Mouse (Mus musculus) midbrain, embryonic 10.5 days (tissue): ENCODE data around the gene Gm5136. TPM values are rescaled to one million over a fixed set of nuclear protein-coding genes. Genes with fewer than 3 reads are reported as not detected.

Experiments used
- DNase-seq: peaks from one replicate; pipeline ENCODE4 v3.0.0-alpha.2; 2017; ENCODE audit warnings: low spot score
- H3K27ac ChIP-seq: fragments of 300-500 bp; sonication (generic); replicated peaks from 2 replicates; pipeline ENCODE4 v1.5.1; 2016; ENCODE audit warnings: mild to moderate bottlenecking
- H3K27me3 ChIP-seq: fragments of 300-500 bp; sonication (generic); 2 replicates; pipeline ENCODE4 v1.6.1; 2016; ENCODE audit warnings: low read depth, mild to moderate bottlenecking; ENCODE audit not compliant: poor library complexity, severe bottlenecking
- H3K36me3 ChIP-seq: fragments of 300-500 bp; sonication (generic); 2 replicates; pipeline ENCODE4 v1.6.1; 2016; ENCODE audit warnings: mild to moderate bottlenecking, moderate library complexity
- H3K4me1 ChIP-seq: fragments of 300-500 bp; sonication (generic); 2 replicates; pipeline ENCODE4 v1.6.1; 2016
- H3K4me3 ChIP-seq: fragments of 300-500 bp; sonication (generic); 2 replicates; pipeline ENCODE4 v1.5.1; 2016; ENCODE audit warnings: mild to moderate bottlenecking, moderate library complexity
- H3K9me3 ChIP-seq: fragments of 300-500 bp; sonication (generic); replicated peaks from 2 replicates; pipeline ENCODE4 v1.6.1; 2016; ENCODE audit warnings: mild to moderate bottlenecking
- WGBS: fragments of 180-500 bp; shearing (Covaris S2); methylation state at CpG from one replicate; pipeline ENCODE4 v1.1.7; 2016; 5-methylcytosine and 5-hydroxymethylcytosine counted together
- polyA plus RNA-seq: library from polyadenylated mRNA; unstranded; fragments of >200 nt; fragmentation: Nextera tagmentation; extraction: Ambion mirVana; gene quantifications from 2 replicates; pipeline ENCODE4 v1.2.1, GENCODE M21; 2016

Gene Gm5136
- 0.21 TPM in 1 of 2 replicates, not detected in the other for polyA plus RNA-seq

DNA sequence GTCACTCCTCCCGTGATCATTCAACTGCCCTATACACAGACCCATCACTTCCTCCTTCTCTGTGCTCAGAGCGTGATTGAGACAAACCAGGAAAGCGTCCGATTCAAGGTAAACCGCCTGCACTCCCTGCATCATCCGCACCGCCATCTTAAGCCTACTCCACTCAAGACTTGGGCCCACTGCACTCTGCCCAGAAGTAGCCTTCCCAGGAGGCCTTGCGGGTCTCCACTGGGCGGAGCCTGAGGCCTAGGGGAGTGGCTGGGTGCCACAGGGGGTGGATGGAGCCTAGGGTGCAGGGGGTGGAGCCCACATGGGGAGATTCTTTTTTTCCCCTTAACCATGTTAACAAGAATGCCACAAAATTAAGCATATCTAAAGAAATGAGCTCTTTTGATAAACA, at the start of gene Gm5136:
Gene Gm5136, minus strand, starts transcription at position 215 of the 400 bp plus-strand sequence.
- Histone ChIP-seq H3K27me3 (no peaks in the 10 kb centered on the region), H3K36me3 (0 out of 2 replicates have a peak, but pooled peaks cover 2% of the 10 kb centered on the region), H3K4me1 (peaks cover 23% of the 10 kb centered on the region), H3K9me3 (no peaks in the 10 kb centered on the region; the same call in 1 of the 2 replicates), H3K4me3 (no peak within 1 kb of the TSS), H3K27ac (peak within 1 kb of the TSS; percentile 78)
- DNase-seq, result no peak
- 94% methylated on average over 9 of the region's 9 CpGs for WGBS

DNA sequence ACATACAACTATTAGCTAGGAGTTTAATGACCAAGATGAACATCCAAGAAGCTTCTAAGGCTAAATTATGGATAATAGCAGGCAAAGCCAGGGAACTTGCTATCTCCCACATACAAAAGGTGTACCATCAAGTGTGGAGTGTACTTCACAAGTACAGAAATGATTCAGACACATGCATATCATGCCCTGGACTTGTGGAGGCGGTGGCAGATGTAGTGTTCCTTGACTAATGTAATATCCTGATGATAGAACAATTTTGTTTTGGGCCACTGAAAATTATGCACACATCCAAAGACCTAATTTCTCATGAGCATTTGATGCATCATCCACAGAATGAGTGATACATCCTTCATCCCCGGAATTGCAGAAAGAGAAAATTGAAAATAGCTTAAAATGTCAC, 43.8 kb upstream of the Gm5136 start:
- no peak for DNase-seq
- Histone ChIP-seq H3K27me3 (no peaks in the 10 kb centered on the region), H3K27ac (no peak overlapping the region), H3K4me1 (no peaks in the 10 kb centered on the region), H3K4me3 (no peak overlapping the region), H3K9me3 (no peaks in the 10 kb centered on the region), H3K36me3 (no peaks in the 10 kb centered on the region)
- 91% methylated on average over 2 of the region's 2 CpGs for WGBS

DNA sequence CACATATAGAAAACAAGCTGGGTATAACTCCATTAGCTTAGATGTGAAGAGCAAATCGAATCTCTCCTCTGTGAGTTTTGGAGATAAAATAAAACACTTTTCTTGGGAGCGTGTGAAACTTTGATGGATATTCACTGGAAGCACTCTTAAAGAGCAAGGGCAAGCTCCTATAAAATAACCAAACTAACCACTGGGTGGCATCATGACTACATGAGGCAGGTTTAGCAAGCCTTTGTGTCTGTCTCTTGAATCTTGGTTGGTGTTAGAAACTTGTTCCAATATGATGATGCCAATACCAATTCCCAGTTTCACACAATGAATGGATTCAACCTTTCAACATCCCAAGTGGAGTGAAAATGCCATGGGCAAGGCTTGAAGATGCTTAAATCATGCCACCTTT, 34.0 kb upstream of the Gm5136 start:
- H3K4me1 ChIP-seq, result no peaks in the 10 kb centered on the region
- no peaks in the 10 kb centered on the region for H3K27me3 ChIP-seq
- no peak for DNase-seq
- H3K4me3 ChIP-seq, result no peak overlapping the region
- H3K9me3 ChIP-seq, result no peaks in the 10 kb centered on the region
- no peaks in the 10 kb centered on the region for H3K36me3 ChIP-seq
- H3K27ac ChIP-seq, result no peak overlapping the region
- 72% methylated on average over 2 of the region's 2 CpGs for WGBS

DNA sequence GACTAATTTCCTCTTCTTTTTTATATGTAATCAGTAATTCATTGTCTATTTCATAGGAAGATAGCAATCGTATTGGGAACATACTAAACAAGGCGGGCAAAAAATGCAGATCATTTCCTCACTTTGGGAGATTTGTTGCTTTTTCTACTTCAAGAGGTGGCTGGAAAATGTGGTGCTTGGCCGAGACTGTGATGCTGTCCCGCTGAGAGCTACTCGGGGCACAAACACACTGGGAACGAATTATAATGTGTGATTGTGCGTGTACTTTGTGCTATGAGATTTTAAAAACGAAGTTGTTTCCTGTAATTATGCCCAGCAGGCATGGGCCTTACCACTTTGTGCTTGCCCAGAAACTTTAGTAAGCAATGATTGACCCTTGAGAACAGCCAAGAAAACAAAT, 29.0 kb upstream of the Gm5136 start:
- Histone ChIP-seq H3K9me3 (no peaks in the 10 kb centered on the region), H3K36me3 (no peaks in the 10 kb centered on the region), H3K27ac (no peak overlapping the region), H3K4me3 (no peak overlapping the region), H3K4me1 (no peaks in the 10 kb centered on the region), H3K27me3 (no peaks in the 10 kb centered on the region)
- whole genome bisulfite sequencing, result 80% methylated on average over 8 of the region's 8 CpGs
- no peak for DNase-seq

DNA sequence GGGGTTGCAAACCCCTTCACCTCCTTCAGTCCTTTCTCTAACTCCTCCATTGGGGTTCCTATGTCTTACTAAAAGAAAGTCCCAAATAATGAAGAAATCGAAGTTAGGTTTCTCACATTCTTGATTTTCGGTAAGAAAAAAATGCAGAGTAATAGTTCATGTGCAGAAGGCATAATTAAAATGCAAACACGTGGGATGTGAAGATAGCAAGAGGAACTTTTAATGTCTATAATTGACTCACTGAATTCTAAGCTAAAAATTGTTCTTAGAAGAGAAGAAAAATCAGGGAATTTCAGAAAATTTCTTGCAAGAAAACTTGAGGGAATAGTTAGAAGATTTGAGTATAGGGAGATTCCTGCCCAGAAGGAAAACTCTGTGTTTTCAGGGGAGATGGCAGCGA, 26.4 kb upstream of the Gm5136 start:
- 92% methylated on average over 4 of the region's 4 CpGs for WGBS
- no peaks in the 10 kb centered on the region for H3K4me1 ChIP-seq
- no peak for DNase-seq

DNA sequence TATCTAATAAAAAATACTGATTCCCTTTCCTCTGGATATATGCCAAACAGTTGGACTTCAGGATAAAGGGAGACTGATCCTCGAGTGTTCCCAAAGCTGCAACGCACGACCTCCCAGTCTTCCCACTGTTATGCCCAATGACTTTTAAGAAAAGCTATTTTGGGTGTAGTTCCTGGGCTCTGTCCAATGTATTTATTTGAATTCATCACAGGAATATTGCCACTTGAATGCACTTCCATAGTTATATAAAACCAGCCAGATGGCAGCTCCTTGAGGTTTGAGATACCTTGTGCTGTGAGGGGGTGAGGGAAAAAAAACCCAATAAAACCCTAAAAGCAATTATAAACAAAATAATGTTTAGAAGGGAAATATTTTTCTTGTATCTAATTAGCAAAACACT, 24.9 kb upstream of the Gm5136 start:
- Histone ChIP-seq H3K27me3 (no peaks in the 10 kb centered on the region), H3K4me1 (no peaks in the 10 kb centered on the region), H3K27ac (no peak overlapping the region), H3K9me3 (no peaks in the 10 kb centered on the region), H3K4me3 (no peak overlapping the region), H3K36me3 (no peaks in the 10 kb centered on the region)
- no peak for DNase-seq
- 83% methylated on average over 3 of the region's 3 CpGs for WGBS

More for the DNA sequence above, 26.4 kb upstream of the Gm5136 start:
- Histone ChIP-seq H3K9me3 (no peaks in the 10 kb centered on the region), H3K4me3 (no peak overlapping the region), H3K36me3 (no peaks in the 10 kb centered on the region), H3K27ac (no peak overlapping the region), H3K27me3 (no peaks in the 10 kb centered on the region)

DNA sequence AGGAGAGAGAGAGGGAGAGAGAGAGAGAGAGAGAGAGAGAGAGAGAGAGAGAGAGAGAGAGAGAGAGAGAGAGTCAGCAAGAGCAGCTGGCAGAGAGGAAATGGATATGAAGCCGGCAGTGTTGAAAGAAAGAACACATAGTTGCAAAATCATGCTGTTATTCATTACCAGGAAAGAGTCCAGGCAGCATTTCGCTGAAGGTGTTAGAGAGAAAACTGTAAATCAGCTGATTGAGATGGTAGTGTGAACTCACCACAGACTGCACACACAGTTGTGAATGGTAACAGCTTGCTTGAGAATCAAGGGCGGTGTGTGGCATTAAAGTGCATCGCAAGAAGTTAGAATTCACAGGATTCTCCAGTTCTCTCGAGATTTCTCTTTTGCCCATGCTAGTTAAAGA, 10.6 kb upstream of the Gm5136 start:
- Histone ChIP-seq H3K27ac (no peak overlapping the region), H3K36me3 (no peaks in the 10 kb centered on the region), H3K27me3 (no peaks in the 10 kb centered on the region), H3K4me1 (no peaks in the 10 kb centered on the region), H3K4me3 (no peak overlapping the region), H3K9me3 (no peaks in the 10 kb centered on the region)
- WGBS, result 86% methylated on average over 5 of the region's 5 CpGs
- no peak for DNase-seq

DNA sequence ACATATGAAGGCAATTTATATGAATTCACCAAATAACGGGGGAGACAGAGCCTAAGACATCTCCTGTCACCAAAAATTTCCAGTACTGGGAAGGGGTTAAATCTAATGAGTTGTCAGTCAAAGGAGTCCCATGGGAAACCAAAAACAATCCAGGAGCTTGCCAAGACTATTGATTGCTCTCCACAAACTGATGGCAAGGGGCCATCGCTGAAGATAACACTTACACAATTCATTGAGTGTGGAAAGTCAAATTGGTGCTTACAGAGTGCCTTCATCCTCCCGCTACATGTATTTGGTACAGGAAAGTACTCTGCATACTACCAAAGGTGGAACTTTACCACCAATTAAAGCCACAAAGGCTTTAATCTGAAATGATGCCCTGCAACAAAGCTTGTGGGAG, 5.7 kb upstream of the Gm5136 start:
- H3K27ac ChIP-seq, result no peak overlapping the region
- H3K36me3 ChIP-seq, result no peaks in the 10 kb centered on the region
- no peaks in the 10 kb centered on the region for H3K27me3 ChIP-seq
- H3K4me3 ChIP-seq, result no peak overlapping the region
- WGBS, result 93% methylated on average over 3 of the region's 3 CpGs
- H3K4me1 ChIP-seq, result peaks cover 15% of the 10 kb centered on the region
- no peak for DNase-seq
- no peaks in the 10 kb centered on the region; the same call in 1 of the 2 replicates for H3K9me3 ChIP-seq

DNA sequence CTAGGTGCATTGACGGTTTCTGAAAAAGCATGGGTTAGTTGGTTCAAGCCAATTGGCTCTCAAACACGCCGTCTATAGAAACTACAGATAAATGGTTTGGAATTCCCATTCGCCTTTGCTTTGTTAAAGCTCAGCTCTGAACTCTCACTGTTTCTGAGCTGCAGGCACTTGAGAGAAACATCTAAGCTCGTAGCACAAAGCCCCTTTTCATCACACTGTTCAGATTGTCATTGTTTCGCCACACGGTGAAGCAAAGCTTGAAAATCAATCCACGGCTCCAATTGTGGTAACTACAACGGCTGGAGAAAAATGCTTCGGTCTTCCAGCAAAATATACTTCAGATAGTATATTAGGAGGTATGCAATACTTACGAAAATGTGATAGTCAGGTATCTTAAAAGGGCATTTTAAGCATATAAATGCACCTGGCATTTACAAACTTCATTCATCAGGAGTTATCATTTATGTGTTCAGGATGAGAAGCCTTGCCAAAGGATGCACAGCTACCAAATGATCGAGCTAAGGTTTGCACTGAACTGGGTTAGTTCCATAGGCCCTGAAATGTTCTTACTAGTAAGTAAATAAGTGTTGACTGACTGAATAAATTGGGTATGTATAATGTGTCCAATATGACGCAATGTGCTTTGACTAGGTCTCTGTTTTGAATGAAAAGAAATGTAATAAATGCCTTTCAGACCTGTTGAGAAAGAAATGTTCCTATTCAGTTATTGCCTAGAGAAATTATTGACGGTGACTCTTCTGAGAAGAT, 1.6 kb upstream of the Gm5136 start:
- peak overlapping the region; percentile 78 for H3K27ac ChIP-seq
- H3K4me3 ChIP-seq, result no peak overlapping the region
- DNase-seq, result peak; percentile 42
- 0 out of 2 replicates have a peak, but pooled peaks cover 2% of the 10 kb centered on the region for H3K36me3 ChIP-seq
- 32% methylated on average over 14 of the region's 14 CpGs for WGBS
- H3K4me1 ChIP-seq, result peaks cover 23% of the 10 kb centered on the region
- no peaks in the 10 kb centered on the region; the same call in 1 of the 2 replicates for H3K9me3 ChIP-seq
- H3K27me3 ChIP-seq, result no peaks in the 10 kb centered on the region

DNA sequence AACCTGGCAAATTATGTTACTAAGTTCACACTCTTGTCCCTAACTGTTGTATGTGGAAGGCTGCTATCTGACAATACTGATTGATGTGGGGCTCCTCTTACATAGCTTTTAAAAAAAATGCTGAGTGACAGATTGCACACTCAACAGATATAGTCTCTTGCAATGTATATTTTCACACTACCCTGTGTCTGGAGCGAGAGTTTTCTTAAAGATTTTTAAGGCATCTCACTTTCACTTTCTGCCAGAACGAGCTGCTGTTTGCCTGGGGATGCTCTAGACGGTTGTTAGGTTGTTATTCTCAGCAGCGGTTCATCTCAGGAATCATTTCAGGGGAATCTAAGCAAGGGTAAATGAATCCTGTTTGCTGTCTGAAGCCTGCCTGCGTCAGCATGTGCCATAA, 2.9 kb downstream of the Gm5136 start:
- H3K27me3 ChIP-seq, result no peaks in the 10 kb centered on the region
- DNase-seq, result no peak
- 81% methylated on average over 5 of the region's 5 CpGs for WGBS
- no peak overlapping the region for H3K4me3 ChIP-seq
- H3K9me3 ChIP-seq, result no peaks in the 10 kb centered on the region
- H3K27ac ChIP-seq, result no peak overlapping the region
- 0 out of 2 replicates have a peak, but pooled peaks cover 2% of the 10 kb centered on the region for H3K36me3 ChIP-seq
- H3K4me1 ChIP-seq, result peaks cover 22% of the 10 kb centered on the region

DNA sequence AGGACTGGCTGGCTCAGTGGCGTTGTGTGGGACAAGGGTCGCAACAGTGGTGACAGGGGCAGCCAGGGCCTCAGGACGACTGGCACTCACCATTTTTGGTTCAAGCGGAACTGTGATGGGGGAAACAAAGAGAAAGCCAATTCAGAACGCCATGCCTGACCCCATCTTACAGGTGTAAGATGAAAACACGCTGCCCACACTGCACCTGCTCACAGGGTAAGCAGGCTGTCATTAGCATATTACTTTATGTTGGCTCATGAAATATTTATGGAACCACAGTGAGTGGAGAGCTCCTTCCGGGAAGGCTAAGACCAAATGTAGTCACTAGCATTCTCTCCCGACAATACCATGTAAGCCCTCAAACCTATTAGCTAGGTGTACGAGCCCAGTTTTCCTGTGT, 9.0 kb downstream of the Gm5136 start:
- Histone ChIP-seq H3K4me1 (peaks cover 5% of the 10 kb centered on the region; the same call in 1 of the 2 replicates), H3K27me3 (no peaks in the 10 kb centered on the region), H3K9me3 (no peaks in the 10 kb centered on the region), H3K4me3 (no peak overlapping the region), H3K27ac (no peak overlapping the region), H3K36me3 (no peaks in the 10 kb centered on the region)
- DNase-seq, result no peak
- WGBS, result 70% methylated on average over 9 of the region's 9 CpGs

DNA sequence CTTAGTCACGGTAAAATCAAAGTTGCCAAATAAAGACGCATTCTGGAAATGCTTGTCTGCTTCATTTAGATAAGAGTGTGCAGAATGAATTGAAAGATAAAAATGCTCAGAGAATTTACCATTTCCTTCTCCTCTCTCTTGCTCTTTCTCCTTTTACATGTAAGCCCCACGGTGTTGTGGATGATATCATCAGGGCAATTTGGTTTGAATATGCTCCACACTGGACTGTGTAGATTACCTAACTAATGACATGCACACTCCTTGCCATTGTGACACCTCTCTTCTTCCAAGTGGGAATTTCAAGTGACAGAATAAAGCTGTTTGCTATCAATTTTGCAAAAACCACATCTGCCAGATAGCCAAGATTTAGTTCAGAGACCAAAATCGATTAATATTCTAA, 13.3 kb downstream of the Gm5136 start:
- no peaks in the 10 kb centered on the region for H3K36me3 ChIP-seq
- H3K27ac ChIP-seq, result no peak overlapping the region
- no peaks in the 10 kb centered on the region for H3K27me3 ChIP-seq
- DNase-seq, result no peak
- H3K4me1 ChIP-seq, result peaks cover 5% of the 10 kb centered on the region; the same call in 1 of the 2 replicates
- H3K4me3 ChIP-seq, result no peak overlapping the region
- H3K9me3 ChIP-seq, result no peaks in the 10 kb centered on the region
- 83% methylated on average over 4 of the region's 4 CpGs for WGBS

DNA sequence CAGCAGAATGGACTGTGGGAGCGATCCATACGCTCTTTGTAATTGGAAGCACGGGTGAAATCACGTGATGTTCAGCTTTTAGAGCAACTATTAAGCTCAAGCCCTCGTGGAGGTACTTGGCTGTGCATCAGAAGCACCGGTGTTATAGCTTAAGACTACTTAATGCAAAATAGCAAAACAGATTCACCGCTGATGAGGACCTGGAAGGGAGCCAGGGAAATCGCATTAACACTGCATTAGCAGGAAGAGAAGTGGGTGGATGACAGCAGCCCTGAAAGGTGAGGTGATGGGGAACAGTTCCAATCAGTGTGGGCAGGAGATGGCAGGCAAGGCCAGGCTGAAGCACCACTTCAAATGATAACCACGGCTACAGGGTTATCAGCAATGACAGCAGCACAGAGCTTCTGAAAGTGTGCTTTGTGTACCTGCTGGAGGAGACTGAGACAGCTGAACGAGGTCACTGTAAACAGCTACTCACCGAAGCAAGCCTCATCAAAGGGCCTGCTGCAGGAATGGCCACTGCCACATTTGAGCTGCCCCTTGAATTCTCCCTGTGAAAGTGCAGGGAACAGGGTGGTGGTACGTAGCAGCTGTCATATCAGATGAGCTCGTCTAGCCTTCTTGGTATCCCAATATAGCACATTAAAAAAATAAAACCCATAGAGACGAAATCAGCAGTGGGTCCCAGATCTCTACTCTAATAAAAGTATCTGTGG, 20.1 kb downstream of the Gm5136 start:
- H3K27me3 ChIP-seq, result no peaks in the 10 kb centered on the region
- H3K4me1 ChIP-seq, result no peaks in the 10 kb centered on the region
- H3K27ac ChIP-seq, result no peak overlapping the region; the same call in 1 of the 2 replicates
- no peak overlapping the region for H3K4me3 ChIP-seq
- no peaks in the 10 kb centered on the region for H3K36me3 ChIP-seq
- 85% methylated on average over 14 of the region's 14 CpGs for WGBS
- no peak for DNase-seq
- no peaks in the 10 kb centered on the region for H3K9me3 ChIP-seq
